Mouse (Mus musculus) urinary bladder, postnatal 14 days (tissue): ENCODE measurements around the gene Ptger3.

Experiments used
- DNase-seq: peaks from one replicate; pipeline ENCODE4 v3.0.0; 2021; ENCODE audit warnings: low spot score

Gene Ptger3

DNA sequence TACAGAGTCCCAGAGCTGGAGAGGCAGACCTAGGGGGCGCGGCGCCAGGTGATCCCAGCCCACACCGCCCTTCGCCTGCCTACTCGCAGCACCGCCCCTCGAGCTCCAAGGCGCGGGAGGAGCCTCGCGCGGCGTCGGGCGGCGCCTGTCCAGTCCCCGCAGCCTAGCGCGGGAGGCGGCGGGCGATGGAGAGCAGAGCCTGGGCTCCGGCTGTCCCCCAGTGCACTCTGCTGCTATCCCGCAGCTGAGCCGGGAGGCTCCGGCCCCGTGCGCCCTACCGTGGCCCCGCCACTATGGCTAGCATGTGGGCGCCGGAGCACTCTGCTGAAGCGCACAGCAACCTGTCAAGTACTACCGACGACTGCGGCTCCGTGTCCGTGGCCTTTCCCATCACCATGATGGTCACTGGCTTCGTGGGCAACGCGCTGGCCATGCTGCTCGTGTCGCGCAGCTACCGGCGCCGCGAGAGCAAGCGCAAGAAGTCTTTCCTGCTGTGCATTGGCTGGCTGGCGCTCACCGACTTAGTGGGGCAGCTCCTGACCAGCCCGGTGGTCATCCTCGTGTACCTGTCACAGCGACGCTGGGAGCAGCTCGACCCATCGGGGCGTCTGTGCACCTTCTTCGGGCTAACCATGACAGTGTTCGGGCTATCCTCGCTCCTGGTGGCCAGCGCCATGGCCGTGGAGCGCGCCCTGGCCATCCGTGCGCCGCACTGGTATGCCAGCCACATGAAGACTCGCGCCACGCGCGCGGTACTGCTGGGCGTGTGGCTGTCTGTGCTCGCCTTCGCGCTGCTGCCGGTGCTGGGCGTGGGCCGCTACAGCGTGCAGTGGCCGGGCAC is at the start of gene Ptger3:
Gene Ptger3, plus strand, starts transcription at position 168 of the 841 bp plus-strand sequence.
- DNase-seq, result peak; percentile 38

GRCm38 (mm10) chr3:157517992-157518391 is 48.7 kb upstream of the Ptger3 start:
- no peak for DNase-seq

DNA sequence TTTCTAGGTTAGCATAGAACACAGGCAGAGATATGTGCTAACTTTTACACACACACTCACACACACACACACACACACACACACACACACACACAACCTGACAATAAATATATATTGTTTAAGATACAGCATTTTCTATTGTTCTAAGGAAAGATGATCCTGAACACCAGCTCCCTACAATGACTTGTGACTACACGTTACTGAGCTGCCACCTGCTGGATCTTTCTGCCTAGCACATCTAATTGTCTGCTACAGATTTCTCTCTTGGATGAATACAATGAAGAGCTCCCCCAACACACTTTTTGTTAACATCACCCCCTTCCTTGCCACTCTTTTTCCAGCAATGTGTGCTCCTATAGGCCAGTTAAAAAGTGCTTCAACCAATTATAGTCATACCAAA is 46.3 kb upstream of the Ptger3 start:
- DNase-seq, result peak; percentile 55

- DNase-seq, result no peak
These were observed 42.9 kb upstream of the Ptger3 start for GRCm38 (mm10) chr3:157523834-157524233.

DNA sequence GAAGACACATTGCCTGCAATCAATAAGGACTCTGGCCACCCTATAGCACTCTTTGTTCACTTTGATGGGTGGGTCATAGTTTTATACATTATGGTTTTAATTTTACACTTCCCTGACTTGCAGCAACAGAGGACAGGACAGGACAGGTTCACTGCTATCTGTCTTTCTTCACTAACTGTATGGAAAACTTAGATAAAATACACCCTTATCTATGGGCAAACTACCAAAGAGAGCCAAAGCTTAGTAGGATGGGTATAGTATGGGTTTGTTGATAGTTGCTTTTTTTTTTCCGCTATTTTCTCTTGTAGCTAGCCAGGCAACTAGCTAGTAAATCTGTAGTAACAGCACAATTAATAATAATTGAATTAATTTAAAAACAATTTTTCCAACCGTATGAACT is 35.1 kb upstream of the Ptger3 start:
- no peak for DNase-seq

DNA sequence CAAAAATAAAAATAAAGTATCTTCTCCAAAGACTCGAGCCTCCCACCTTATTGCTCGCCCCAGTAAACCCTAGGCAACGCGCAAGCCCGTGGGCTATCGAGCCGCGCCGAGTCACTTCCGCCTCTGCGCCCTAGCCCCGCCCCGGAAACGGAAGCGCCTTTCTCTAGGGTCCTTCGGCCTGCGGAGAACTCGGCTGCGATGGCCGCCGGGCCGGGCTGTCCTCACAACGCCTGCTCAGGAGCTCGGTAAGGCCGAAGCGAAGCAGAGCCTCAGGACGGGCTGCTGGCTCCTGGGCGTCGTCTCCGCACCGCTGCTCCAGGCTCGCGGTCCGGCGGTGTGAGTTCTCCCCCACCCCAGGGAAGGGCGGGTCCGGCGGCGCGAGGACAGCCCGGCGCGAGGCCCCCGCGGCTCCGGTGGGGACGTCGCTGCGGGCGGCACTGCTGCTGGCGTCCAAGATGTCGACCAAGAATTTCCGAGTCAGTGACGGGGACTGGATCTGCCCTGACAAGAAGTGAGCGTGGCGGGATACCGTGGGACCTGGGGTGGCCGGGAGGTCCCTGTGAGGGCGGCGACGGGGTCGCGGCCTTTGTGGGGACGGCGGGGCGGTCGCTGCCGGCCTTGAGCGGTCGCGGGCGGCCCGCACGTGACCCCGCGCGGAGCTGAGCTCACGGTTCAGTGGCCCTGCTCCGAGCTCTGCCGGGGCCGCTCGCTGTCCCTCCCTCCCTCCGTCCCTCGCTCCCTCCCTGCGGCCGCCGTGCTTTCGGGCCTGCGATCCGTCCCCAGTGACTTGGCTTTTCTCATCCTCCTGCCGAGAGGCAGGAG is 32.5 kb upstream of the Ptger3 start, which contains the start of gene Zranb2:
Gene Zranb2, plus strand, starts transcription at position 197 of the 822 bp plus-strand sequence.
- peak; percentile 94 for DNase-seq

GRCm38 (mm10) chr3:157534786-157535415 is 31.8 kb upstream of the Ptger3 start:
- no peak for DNase-seq

DNA sequence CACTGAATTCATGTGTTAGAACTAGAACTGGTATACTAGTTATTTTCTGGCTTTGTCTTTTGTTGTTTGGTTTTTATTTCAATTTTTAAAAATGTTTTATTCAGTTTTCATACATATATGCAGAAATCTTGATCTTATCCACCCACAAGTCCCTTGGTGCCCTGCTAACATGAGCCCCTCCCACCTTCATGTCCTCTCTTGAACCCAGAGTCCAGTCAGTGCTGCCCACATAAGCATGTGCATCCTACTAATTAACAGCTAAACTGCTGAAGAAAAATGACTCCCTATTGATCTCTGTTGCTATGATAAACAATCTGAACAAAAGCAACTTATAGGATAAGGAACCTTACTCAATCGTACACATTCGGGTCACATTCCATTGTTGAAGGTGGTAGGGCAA is 17.4 kb upstream of the Ptger3 start:
- DNase-seq, result no peak

DNA sequence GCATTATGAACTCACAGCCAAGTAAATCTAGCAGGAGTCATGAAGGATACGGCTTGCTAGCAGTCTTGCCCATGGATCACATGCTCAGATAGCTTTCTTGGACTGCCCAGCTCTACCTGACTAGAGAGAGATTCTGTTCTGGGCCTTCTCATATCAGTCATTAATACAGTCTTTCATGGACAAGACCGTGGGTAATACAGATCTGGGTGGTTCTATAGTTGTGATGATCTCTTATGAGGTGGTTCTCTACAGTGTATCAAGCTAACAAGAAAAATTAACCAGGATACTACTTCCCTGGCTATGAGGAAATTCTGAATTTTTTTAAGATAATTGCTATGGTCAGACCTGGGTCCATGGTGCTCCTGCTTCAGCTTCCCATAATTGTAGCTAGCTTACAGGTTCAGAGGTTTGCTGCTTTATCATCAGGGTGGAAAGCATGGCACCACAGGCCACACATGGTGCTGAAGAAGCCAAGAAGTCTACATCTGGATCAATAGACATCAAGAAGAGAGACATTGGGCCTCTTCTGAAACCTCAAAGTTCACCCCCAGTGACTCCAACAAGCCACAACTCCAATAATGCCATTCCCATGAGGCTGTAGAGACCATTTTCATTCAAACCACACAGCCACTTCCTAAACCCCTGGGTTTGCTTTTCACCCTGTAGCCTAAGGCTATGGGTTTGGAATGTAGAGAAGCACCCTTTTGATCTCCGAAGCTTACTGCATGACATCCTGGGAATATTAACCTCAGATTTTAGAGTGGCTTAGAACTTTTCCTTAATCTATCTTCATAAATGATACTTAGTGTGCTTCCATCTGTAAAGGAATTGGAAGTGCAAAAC is 16.7 kb upstream of the Ptger3 start:
- no peak for DNase-seq

DNA sequence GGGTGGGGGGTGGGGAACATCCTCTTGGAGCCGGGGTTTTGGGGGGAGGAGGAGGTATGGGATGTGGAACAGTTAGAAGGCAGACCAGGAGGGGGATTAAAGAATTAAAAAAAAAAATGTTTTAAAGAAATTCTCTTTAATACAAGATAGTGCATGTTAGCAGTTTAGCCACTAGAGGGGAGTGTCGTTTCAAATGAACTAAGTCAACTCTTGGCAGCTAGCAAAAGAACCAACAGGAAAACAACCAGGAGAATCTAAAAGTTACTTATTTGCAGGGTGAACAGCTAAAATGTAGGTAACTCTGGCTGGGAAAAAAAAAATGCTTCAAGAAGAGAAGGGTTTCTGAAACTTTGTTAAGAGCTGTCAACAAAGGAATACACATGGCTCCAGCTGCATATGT is 1.5 kb upstream of the Ptger3 start:
- DNase-seq, result peak; percentile 17

DNA sequence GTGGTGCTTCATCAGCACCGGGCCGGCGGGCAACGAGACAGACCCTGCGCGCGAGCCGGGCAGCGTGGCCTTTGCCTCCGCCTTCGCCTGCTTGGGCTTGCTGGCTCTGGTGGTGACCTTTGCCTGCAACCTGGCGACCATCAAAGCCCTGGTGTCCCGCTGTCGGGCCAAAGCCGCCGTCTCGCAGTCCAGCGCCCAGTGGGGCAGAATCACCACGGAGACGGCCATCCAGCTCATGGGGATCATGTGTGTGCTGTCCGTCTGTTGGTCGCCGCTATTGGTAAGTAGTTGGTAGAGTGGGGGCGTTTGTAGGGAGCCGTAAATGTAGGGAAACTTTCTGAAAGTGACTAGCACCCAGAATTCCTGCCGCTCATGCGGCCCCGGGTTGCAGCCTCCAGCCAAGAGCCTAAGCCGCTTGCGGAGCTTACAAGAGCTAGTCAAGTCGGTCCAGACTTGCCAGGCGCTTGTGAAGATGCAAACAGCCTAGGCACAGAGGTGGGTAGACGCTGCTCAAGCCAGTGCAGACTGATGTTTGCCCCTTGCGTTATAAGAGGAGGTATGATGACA is 957 bp downstream of the Ptger3 start:
- DNase-seq, result no peak

GRCm38 (mm10) chr3:157572011-157572410 is 5.3 kb downstream of the Ptger3 start:
- DNase-seq, result no peak

DNA sequence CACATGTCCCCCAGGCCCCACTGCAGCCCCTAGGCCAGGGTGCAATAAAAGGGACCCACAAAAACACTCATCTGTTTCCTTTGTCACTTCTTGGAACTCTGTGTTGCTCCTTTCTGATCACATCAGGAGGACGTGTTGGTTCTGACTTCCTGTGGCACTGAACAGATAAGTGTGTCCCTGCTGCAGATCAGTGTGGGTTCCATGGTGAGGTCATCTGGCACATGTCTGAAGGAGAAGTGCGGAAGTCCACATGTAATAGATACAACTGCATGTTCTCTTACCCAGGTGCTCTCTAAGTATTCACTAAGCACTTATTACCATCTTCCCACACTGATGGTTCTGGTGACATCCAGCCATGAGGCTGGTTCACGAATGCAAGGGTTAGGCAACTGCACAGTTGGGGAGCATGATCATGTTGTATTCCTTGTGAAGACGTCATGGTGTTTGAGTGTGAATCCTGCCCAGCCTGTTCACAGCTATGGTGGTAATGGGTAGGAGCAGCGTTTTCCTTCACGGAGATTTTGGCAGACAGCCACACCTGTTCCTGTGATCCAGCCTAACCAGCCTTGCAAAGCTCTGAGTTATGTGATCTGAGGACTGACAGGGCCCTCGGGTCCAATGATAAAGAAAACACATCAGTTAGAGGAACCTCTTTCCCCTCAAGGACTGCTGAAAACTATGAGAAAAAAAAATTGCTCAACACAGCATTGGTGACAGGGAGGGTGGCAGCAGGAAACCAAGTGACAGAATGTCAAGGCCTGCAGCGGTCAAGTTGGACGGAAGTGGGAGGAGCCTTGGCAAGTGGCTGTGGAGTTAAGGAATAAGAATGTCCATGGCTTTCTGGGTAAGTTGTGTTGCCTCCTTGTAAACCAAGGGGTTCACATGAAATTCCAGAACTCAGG is 9.0 kb downstream of the Ptger3 start:
- DNase-seq, result no peak

DNA sequence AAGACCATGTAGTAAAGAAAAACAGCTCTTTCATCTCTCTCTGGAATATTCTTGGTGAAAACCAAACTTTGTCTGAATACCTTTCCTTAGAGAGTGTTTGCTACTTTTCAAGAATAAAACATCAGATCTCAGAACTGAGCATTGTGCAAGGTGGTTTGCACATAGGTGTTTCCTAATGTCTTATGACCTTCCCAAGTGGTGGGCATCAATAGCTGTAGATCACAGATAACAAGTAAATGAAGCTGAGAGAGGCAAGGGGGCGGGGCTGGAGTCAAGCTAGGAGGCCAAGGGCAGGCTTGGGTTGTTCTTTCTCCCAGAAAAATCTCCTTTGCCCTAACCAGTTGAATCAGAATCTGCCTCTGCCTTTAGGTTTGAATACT is 9.6 kb downstream of the Ptger3 start:
- no peak for DNase-seq

GRCm38 (mm10) chr3:157576862-157577261 is 10.2 kb downstream of the Ptger3 start:
- no peak for DNase-seq

DNA sequence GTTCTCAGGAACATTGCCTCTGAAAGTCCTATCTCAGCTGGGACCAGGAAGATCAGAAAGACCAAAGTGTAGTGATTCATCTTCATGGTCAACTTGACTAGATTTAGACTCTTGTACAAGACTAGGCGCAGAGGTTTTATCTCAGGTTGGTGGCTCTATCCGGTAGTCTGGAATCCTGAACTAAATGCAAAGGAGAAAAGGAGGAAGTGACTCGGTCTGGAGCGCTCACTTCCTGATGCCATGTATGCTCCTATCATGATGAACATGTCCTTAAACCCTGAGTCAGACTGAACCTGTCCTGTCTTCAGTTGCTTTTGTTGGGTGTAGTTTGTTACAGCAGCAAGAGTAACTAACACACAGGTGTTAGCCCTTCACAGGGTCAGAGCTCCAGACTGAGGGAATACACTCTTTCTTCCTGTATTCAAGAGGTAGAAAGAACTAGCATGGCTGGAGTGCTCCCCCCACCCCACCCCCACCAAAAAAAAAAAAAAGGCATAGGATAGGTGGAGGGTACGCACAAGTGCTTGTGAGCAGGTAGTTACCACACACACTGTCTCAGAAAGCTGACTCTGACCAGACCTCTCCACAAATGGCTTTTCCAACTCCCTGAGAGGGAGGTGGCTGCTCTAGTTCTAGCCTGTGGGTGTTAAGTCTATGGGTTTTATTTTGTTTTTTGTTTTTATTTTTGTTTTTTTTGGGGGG is 11.9 kb downstream of the Ptger3 start:
- no peak for DNase-seq

DNA sequence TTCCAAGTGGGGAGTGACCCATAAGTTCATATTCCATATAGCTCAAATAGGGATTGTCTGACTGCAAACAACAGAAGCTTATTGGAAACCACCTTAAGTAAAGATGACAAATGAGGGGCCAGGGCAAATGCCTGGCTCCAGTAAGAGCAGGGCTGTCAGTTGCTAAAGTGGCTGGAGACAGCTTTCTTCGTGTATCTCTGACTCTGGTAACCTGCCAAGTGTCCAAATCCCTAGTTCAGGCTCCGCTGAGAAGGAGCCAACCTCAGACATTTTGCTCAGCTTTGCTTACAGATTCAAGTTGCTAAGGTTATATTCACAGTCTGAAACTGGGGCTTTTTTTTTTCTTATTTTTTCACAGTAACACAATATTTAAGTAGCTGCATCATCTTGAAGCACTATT is 12.7 kb downstream of the Ptger3 start:
- DNase-seq, result no peak

GRCm38 (mm10) chr3:157580299-157580698 is 13.6 kb downstream of the Ptger3 start:
- no peak for DNase-seq

GRCm38 (mm10) chr3:157581755-157582154 is 15.1 kb downstream of the Ptger3 start:
- no peak for DNase-seq
